Mouse (Mus musculus): Measurements from ENCODE around the gene Nrros.

Nrros gene

GRCm38 (mm10) chr16:32163392-32163791, 2.0 kb downstream of the Nrros start:
- in situ Hi-C loops (cut with MboI, MseI): loop anchor here (5.0 kb wide), 1 partner anchor 51 kb away; no protein-coding TSS in a partner anchor

- in situ Hi-C loops (cut with MboI, MseI): loop anchor here (5.0 kb wide), 1 partner anchor 49 kb away; no protein-coding TSS in a partner anchor
Measured at GRCm38 (mm10) chr16:32160742-32161323, 4.6 kb downstream of the Nrros start.

- in situ Hi-C loops (cut with MboI, MseI): no loop called here
Measured at GRCm38 (mm10) chr16:32158966-32159365, 6.4 kb downstream of the Nrros start.

- in situ Hi-C loops (cut with MboI, MseI): no loop called here
Measured at GRCm38 (mm10) chr16:32157369-32157768, 8.0 kb downstream of the Nrros start.

- in situ Hi-C loops (cut with MboI, MseI): no loop called here
Measured at GRCm38 (mm10) chr16:32156719-32157118, 8.7 kb downstream of the Nrros start.

GRCm38 (mm10) chr16:32154437-32154836, 11.0 kb downstream of the Nrros start:
- in situ Hi-C loops (cut with MboI, MseI): no loop called here

GRCm38 (mm10) chr16:32153976-32154375, 11.4 kb downstream of the Nrros start:
- in situ Hi-C loops (cut with MboI, MseI): no loop called here

- in situ Hi-C loops (cut with MboI, MseI): no loop called here
Measured at GRCm38 (mm10) chr16:32147589-32148207, 17.7 kb downstream of the Nrros start.

GRCm38 (mm10) chr16:32144592-32144991, 20.8 kb downstream of the Nrros start:
- in situ Hi-C loops (cut with MboI, MseI): no loop called here

- in situ Hi-C loops (cut with MboI, MseI): no loop called here
Measured at GRCm38 (mm10) chr16:32143766-32144165, 21.6 kb downstream of the Nrros start.

GRCm38 (mm10) chr16:32138954-32139353, 26.4 kb downstream of the Nrros start:
- in situ Hi-C loops (cut with MboI, MseI): no loop called here

GRCm38 (mm10) chr16:32135842-32136357, 29.5 kb downstream of the Nrros start:
- in situ Hi-C loops (cut with MboI, MseI): no loop called here

- in situ Hi-C loops (cut with MboI, MseI): no loop called here
Measured at GRCm38 (mm10) chr16:32133148-32133547, 32.2 kb downstream of the Nrros start.

GRCm38 (mm10) chr16:32130190-32130826, 35.1 kb downstream of the Nrros start:
- in situ Hi-C loops (cut with MboI, MseI): no loop called here

GRCm38 (mm10) chr16:32129449-32130189, 35.8 kb downstream of the Nrros start:
- in situ Hi-C loops (cut with MboI, MseI): loop anchor here (5.0 kb wide), 1 partner anchor 73 kb away; no protein-coding TSS in a partner anchor

- in situ Hi-C loops (cut with MboI, MseI): loop anchor here (5.0 kb wide), 1 partner anchor 75 kb away; no protein-coding TSS in a partner anchor
Measured at GRCm38 (mm10) chr16:32127046-32127445, 38.3 kb downstream of the Nrros start.

GRCm38 (mm10) chr16:32125364-32125763, 40.0 kb downstream of the Nrros start:
- in situ Hi-C loops (cut with MboI, MseI): loop anchor here (5.0 kb wide), 1 partner anchor 77 kb away; no protein-coding TSS in a partner anchor

GRCm38 (mm10) chr16:32124444-32125335, 40.7 kb downstream of the Nrros start:
- in situ Hi-C loops (cut with MboI, MseI): loop anchor here (5.0 kb wide), 1 partner anchor 78 kb away; no protein-coding TSS in a partner anchor

- in situ Hi-C loops (cut with MboI, MseI): no loop called here
Measured at GRCm38 (mm10) chr16:32124020-32124419, 41.4 kb downstream of the Nrros start.

- in situ Hi-C loops (cut with MboI, MseI): no loop called here
Measured at GRCm38 (mm10) chr16:32120454-32120853, 44.9 kb downstream of the Nrros start.

GRCm38 (mm10) chr16:32116186-32116585, 49.2 kb downstream of the Nrros start:
- in situ Hi-C loops (cut with MboI, MseI): loop anchor here (10.0 kb wide), 1 partner anchor 129 kb away; the partner anchor contains the start of genes Fbxo45 and Wdr53

Measured in regulatory T cell (primary cell).